9 mouse cellular contexts compared by ENCODE assay signal in genomic region chr4:97757207-97757977, GRCm38 (mm10). TPM values are rescaled to one million over a fixed set of nuclear protein-coding genes. Genes with fewer than 3 reads are reported as not detected.
DNase-seq lines count a peak whose midpoint lies in the region; ATAC-seq and TF ChIP-seq lines count a peak whose summit lies in the region.
"Had no signal": no experiment of that assay in that cellular context is flagged by ENCODE, and none has a peak within 500 bp of the region (broad histone marks: within the 10 kb centered on the region; RNA-seq: fewer than 3 reads in every experiment).

No protein-coding gene starts in this region.

- H3K27me3 ChIP-seq in embryonic facial prominence, embryonic 15.5 days: peaks cover 10% of the 10 kb centered on the region
- no peaks in the 10 kb centered on the region for H3K27me3 ChIP-seq in limb, embryonic 15.5 days
- H3K27me3 ChIP-seq in midbrain, embryonic 14.5 days (ENCODE audit: control insufficient read depth, insufficient read depth, low read length): peaks cover 53% of the 10 kb centered on the region
- H3K27me3 ChIP-seq in stomach, postnatal 0 days (ENCODE audit: control insufficient read depth, insufficient read depth, low read length): no peaks in the 10 kb centered on the region

- peak; percentile 7; the same call in 1 of the 2 replicates for TF ChIP-seq CTCF in stomach, postnatal 0 days (IDR thresholded peaks at IDR 0.05; ENCODE audit: low read depth)

- TF ChIP-seq EP300 in stomach, postnatal 0 days (optimal IDR thresholded peaks at IDR 0.05): peak; percentile 58

- H3K4me3 ChIP-seq in embryonic facial prominence, embryonic 15.5 days (replicated peaks): peak overlapping the region; percentile 60
- H3K4me3 ChIP-seq in limb, embryonic 15.5 days: peak overlapping the region; percentile 55
- H3K4me3 ChIP-seq in midbrain, embryonic 14.5 days (replicated peaks; ENCODE audit: low read depth, low read length): peak overlapping the region; percentile 43
- peak overlapping the region; percentile 51 for H3K4me3 ChIP-seq in stomach, postnatal 0 days (ENCODE audit: low read depth, low read length)

- under 1% methylated on average over 38 of the region's 38 CpGs for WGBS in embryonic facial prominence, embryonic 15.5 days
- under 1% methylated on average over 38 of the region's 38 CpGs for WGBS in limb, embryonic 15.5 days
- WGBS in midbrain, embryonic 14.5 days: under 1% methylated on average over 38 of the region's 38 CpGs
- 1% methylated on average over 38 of the region's 38 CpGs for WGBS in stomach, postnatal 0 days

- no peaks in the 10 kb centered on the region for H3K9me3 ChIP-seq in embryonic facial prominence, embryonic 15.5 days (replicated peaks)
- no peaks in the 10 kb centered on the region for H3K9me3 ChIP-seq in limb, embryonic 15.5 days
- H3K9me3 ChIP-seq in midbrain, embryonic 14.5 days (ENCODE audit: control insufficient read depth, low read length): no peaks in the 10 kb centered on the region
- H3K9me3 ChIP-seq in stomach, postnatal 0 days (ENCODE audit: control insufficient read depth, low read length): no peaks in the 10 kb centered on the region

- H3K27ac ChIP-seq in embryonic facial prominence, embryonic 15.5 days (replicated peaks): peak overlapping the region; percentile 86
- H3K27ac ChIP-seq in limb, embryonic 15.5 days: peak overlapping the region; percentile 93
- peak overlapping the region; percentile 67 for H3K27ac ChIP-seq in midbrain, embryonic 14.5 days (replicated peaks; ENCODE audit: low read depth, low read length)
- H3K27ac ChIP-seq in stomach, postnatal 0 days (replicated peaks): peak overlapping the region; percentile 85

- H3K4me1 ChIP-seq in embryonic facial prominence, embryonic 15.5 days: peaks cover 8% of the 10 kb centered on the region; the same call in 1 of the 2 replicates
- peaks cover 26% of the 10 kb centered on the region for H3K4me1 ChIP-seq in limb, embryonic 15.5 days
- H3K4me1 ChIP-seq in midbrain, embryonic 14.5 days (ENCODE audit: control insufficient read depth, insufficient read depth, low read length): peaks cover 8% of the 10 kb centered on the region; the same call in 1 of the 2 replicates
- no peaks in the 10 kb centered on the region; the same call in 1 of the 2 replicates for H3K4me1 ChIP-seq in stomach, postnatal 0 days (replicated peaks; ENCODE audit: control insufficient read depth, insufficient read depth)

- H3K4me2 ChIP-seq in embryonic facial prominence, embryonic 15.5 days (replicated peaks): peak overlapping the region; percentile 72
- H3K4me2 ChIP-seq in limb, embryonic 15.5 days: peak overlapping the region; percentile 62
- peak overlapping the region; percentile 84 for H3K4me2 ChIP-seq in midbrain, embryonic 14.5 days (ENCODE audit: low read length)
- H3K4me2 ChIP-seq in stomach, postnatal 0 days (replicated peaks; ENCODE audit: low read depth): peak overlapping the region; percentile 77

- peak; percentile 12 for DNase-seq in 3T3-L1 (ENCODE audit: low read depth, low spot score)
- DNase-seq in adrenal gland, postnatal 25 days: peak; percentile 81
- peak; percentile 71 for DNase-seq in heart, adult 8-10 months (ENCODE audit: low spot score)
- DNase-seq in kidney, adult 18-20 months: peak; percentile 82
- peak; percentile 83 for DNase-seq in midbrain, embryonic 14.5 days
- peak; percentile 80 for DNase-seq in stomach, postnatal 0 days (ENCODE audit: low spot score)

- no peaks in the 10 kb centered on the region for H3K36me3 ChIP-seq in embryonic facial prominence, embryonic 15.5 days
- no peaks in the 10 kb centered on the region for H3K36me3 ChIP-seq in limb, embryonic 15.5 days
- no peaks in the 10 kb centered on the region for H3K36me3 ChIP-seq in midbrain, embryonic 14.5 days (ENCODE audit: control insufficient read depth, insufficient read depth, low read length)
- H3K36me3 ChIP-seq in stomach, postnatal 0 days (ENCODE audit: control insufficient read depth, insufficient read depth, low read length): no peaks in the 10 kb centered on the region
- H3K36me3 ChIP-seq: G1E had no signal

- peak overlapping the region; percentile 50 for H3K9ac ChIP-seq in embryonic facial prominence, embryonic 15.5 days
- H3K9ac ChIP-seq in limb, embryonic 15.5 days: peak overlapping the region; percentile 54
- peak overlapping the region; percentile 55 for H3K9ac ChIP-seq in midbrain, embryonic 14.5 days (replicated peaks; ENCODE audit: low read length)
- peak overlapping the region; percentile 70 for H3K9ac ChIP-seq in stomach, postnatal 0 days (ENCODE audit: low read length)

- peak; percentile 81 for ATAC-seq in embryonic facial prominence, embryonic 15.5 days (ENCODE audit: insufficient number of reproducible peaks, low FRiP score, low TSS enrichment, low read depth)
- peak; percentile 71; the same call in 1 of the 2 replicates for ATAC-seq in limb, embryonic 15.5 days (ENCODE audit: insufficient number of reproducible peaks, low FRiP score, low TSS enrichment, low read depth)
- peak; percentile 86 for ATAC-seq in midbrain, embryonic 14.5 days (ENCODE audit: low FRiP score, low TSS enrichment)
- ATAC-seq in stomach, postnatal 0 days (ENCODE audit: low FRiP score, low TSS enrichment): peak; percentile 78

RNA-seq across cellular contexts. Expression of gene Nfia, which starts 15.1 kb away (rescaled TPM):
- 166 and 206 TPM in 2 replicates for total RNA-seq in adrenal gland, postnatal 25 days (2021)
- 55.4 and 58.0 TPM in 2 replicates for polyA plus RNA-seq in embryonic facial prominence, embryonic 15.5 days (2015; fragmentation: Nextera tagmentation; extraction: Ambion mirVana)
- total RNA-seq in heart, adult 8-10 months (2022): 100 to 1,000 TPM; 109 to 137 (median 121) TPM
- 64.5 and 64.9 TPM in 2 replicates for polyA plus RNA-seq in limb, embryonic 15.5 days (2015; fragmentation: Nextera tagmentation; extraction: Ambion mirVana)
- polyA plus RNA-seq in midbrain, embryonic 14.5 days (2014; fragmentation: Nextera tagmentation; extraction: Ambion mirVana): 30.1 and 37.2 TPM in 2 replicates
- 24.7 and 26.0 TPM in 2 replicates for polyA plus RNA-seq in stomach, postnatal 0 days (2015; fragmentation: Nextera tagmentation; extraction: Ambion mirVana)

RNA-seq across cellular contexts. Expression of gene E130114P18Rik, which starts 20.5 kb away (rescaled TPM):
- 1.1 TPM in 1 of 2 replicates, not detected in the other for total RNA-seq in adrenal gland, postnatal 25 days (2021)
- polyA plus RNA-seq in embryonic facial prominence, embryonic 15.5 days (2015; fragmentation: Nextera tagmentation; extraction: Ambion mirVana): 3.8 and 4.2 TPM in 2 replicates
- under 1 TPM in 2 of 4 experiments, not detected in 2; 0.23 to 0.41 TPM for total RNA-seq in heart, adult 8-10 months (2022)
- polyA plus RNA-seq in limb, embryonic 15.5 days (2015; fragmentation: Nextera tagmentation; extraction: Ambion mirVana): 3.0 and 3.5 TPM in 2 replicates
- polyA plus RNA-seq in midbrain, embryonic 14.5 days (2014; fragmentation: Nextera tagmentation; extraction: Ambion mirVana): 22.4 and 23.6 TPM in 2 replicates
- 1.2 and 1.9 TPM in 2 replicates for polyA plus RNA-seq in stomach, postnatal 0 days (2015; fragmentation: Nextera tagmentation; extraction: Ambion mirVana)
- polyA plus RNA-seq: G1E had no signal

Comparison
In these comparisons a context has a peak if more than half of its experiments do, and no peak if none do; other contexts are left out.
1. Peak in every context shown above with its lines: DNase-seq, ATAC-seq, H3K4me3 ChIP-seq and H3K27ac ChIP-seq.
2. DNase-seq: peak in every context shown above with its lines; median percentile 83 in midbrain, embryonic 14.5 days; 82 in kidney, adult 18-20 months; 81 in adrenal gland, postnatal 25 days; 80 in stomach, postnatal 0 days; 71 in heart, adult 8-10 months; 12 in 3T3-L1.